ENCODE assay signal across 8 mouse cellular contexts in genomic region chr17:46030323-46030730, GRCm38 (mm10). TPM values are rescaled to one million over a fixed set of nuclear protein-coding genes. Genes with fewer than 3 reads are reported as not detected.
A peak's percentile ranks its signal among the peaks of the same experiment; 100 is the strongest.
DNase-seq lines count a peak whose midpoint lies in the region; ATAC-seq and TF ChIP-seq lines count a peak whose summit lies in the region.

No protein-coding gene starts in this region.

- peak overlapping the region; percentile 72 for H3K4me2 ChIP-seq in embryonic facial prominence, embryonic 14.5 days (ENCODE audit: low read depth, low read length)
- peak overlapping the region; percentile 66 for H3K4me2 ChIP-seq in midbrain, embryonic 13.5 days (replicated peaks)
- H3K4me2 ChIP-seq in stomach, postnatal 0 days (replicated peaks; ENCODE audit: low read depth), result peak overlapping the region; percentile 84

- DNase-seq in cerebellum, adult 11-12 months, result peak; percentile 81
- DNase-seq in NIH3T3 (ENCODE audit: low read depth), result peak; percentile 76
- peak; percentile 44 for DNase-seq in embryonic facial prominence, embryonic 14.5 days (ENCODE audit: low spot score)
- peak; percentile 65 to 66 for DNase-seq in heart, postnatal 10 days
- peak; percentile 67 for DNase-seq in limb, embryonic 10.5 days (ENCODE audit: low spot score)
- DNase-seq in stomach, postnatal 0 days (ENCODE audit: low spot score), result peak; percentile 74

- no peaks in the 10 kb centered on the region for H3K9me3 ChIP-seq in embryonic facial prominence, embryonic 14.5 days (ENCODE audit: control insufficient read depth, low read length)
- H3K9me3 ChIP-seq in limb, embryonic 10.5 days (replicated peaks), result no peaks in the 10 kb centered on the region
- H3K9me3 ChIP-seq in midbrain, embryonic 13.5 days, result no peaks in the 10 kb centered on the region
- H3K9me3 ChIP-seq in stomach, postnatal 0 days (ENCODE audit: control insufficient read depth, low read length), result no peaks in the 10 kb centered on the region

- ATAC-seq in cerebellum, adult (ENCODE audit: insufficient number of reproducible peaks, low FRiP score, low TSS enrichment), result no peak
- ATAC-seq in embryonic facial prominence, embryonic 14.5 days (ENCODE audit: low read depth), result no peak
- ATAC-seq in midbrain, embryonic 13.5 days, result 0 out of 2 replicates have a peak, but pooled peaks have one; percentile 15
- ATAC-seq in stomach, postnatal 0 days (ENCODE audit: low FRiP score, low TSS enrichment), result peak; percentile 30; the same call in 1 of the 2 replicates

- peaks cover 39% of the 10 kb centered on the region for H3K4me1 ChIP-seq in embryonic facial prominence, embryonic 14.5 days (ENCODE audit: control insufficient read depth, insufficient read depth, low read length)
- peaks cover 64% of the 10 kb centered on the region for H3K4me1 ChIP-seq in limb, embryonic 10.5 days
- peaks cover 61% of the 10 kb centered on the region for H3K4me1 ChIP-seq in midbrain, embryonic 13.5 days (replicated peaks)
- H3K4me1 ChIP-seq in stomach, postnatal 0 days (replicated peaks; ENCODE audit: control insufficient read depth, insufficient read depth), result peaks cover 20% of the 10 kb centered on the region

- intact Hi-C loops in heart, postnatal 10 days (cut with DNase I), result loop anchor here (5.0 kb wide), 1 partner anchor 73 kb away; no protein-coding TSS in a partner anchor

- H3K27ac ChIP-seq in embryonic facial prominence, embryonic 14.5 days (replicated peaks; ENCODE audit: low read depth, low read length), result peak overlapping the region; percentile 98
- H3K27ac ChIP-seq in limb, embryonic 10.5 days, result peak overlapping the region; percentile 98
- H3K27ac ChIP-seq in midbrain, embryonic 13.5 days, result peak overlapping the region; percentile 90
- peak overlapping the region; percentile 96 for H3K27ac ChIP-seq in stomach, postnatal 0 days (replicated peaks)

- no peak for TF ChIP-seq EP300 in stomach, postnatal 0 days (optimal IDR thresholded peaks at IDR 0.05)

- no peak for TF ChIP-seq CTCF in stomach, postnatal 0 days (IDR thresholded peaks at IDR 0.05; ENCODE audit: low read depth)

- peak overlapping the region; percentile 97 for H3K9ac ChIP-seq in embryonic facial prominence, embryonic 14.5 days (ENCODE audit: low read depth, low read length)
- peak overlapping the region; percentile 94 for H3K9ac ChIP-seq in midbrain, embryonic 13.5 days (replicated peaks)
- peak overlapping the region; percentile 93 for H3K9ac ChIP-seq in stomach, postnatal 0 days (ENCODE audit: low read length)

- H3K36me3 ChIP-seq in embryonic facial prominence, embryonic 14.5 days (ENCODE audit: control insufficient read depth, insufficient read depth, low read length), result peaks cover 17% of the 10 kb centered on the region
- H3K36me3 ChIP-seq in limb, embryonic 10.5 days, result peaks cover 31% of the 10 kb centered on the region
- H3K36me3 ChIP-seq in midbrain, embryonic 13.5 days, result peaks cover 2% of the 10 kb centered on the region; the same call in 1 of the 2 replicates
- no peaks in the 10 kb centered on the region for H3K36me3 ChIP-seq in stomach, postnatal 0 days (ENCODE audit: control insufficient read depth, insufficient read depth, low read length)

- peak overlapping the region; percentile 85 for H3K4me3 ChIP-seq in embryonic facial prominence, embryonic 14.5 days (ENCODE audit: low read depth, low read length)
- H3K4me3 ChIP-seq in limb, embryonic 10.5 days, result peak overlapping the region; percentile 86
- H3K4me3 ChIP-seq in midbrain, embryonic 13.5 days (replicated peaks), result peak overlapping the region; percentile 85
- peak overlapping the region; percentile 90 for H3K4me3 ChIP-seq in stomach, postnatal 0 days (ENCODE audit: low read depth, low read length)

- WGBS in embryonic facial prominence, embryonic 14.5 days, result 0% methylated on average over 8 of the region's 43 CpGs
- WGBS in limb, embryonic 10.5 days, result under 1% methylated on average over 43 of the region's 43 CpGs
- under 1% methylated on average over 43 of the region's 43 CpGs for WGBS in midbrain, embryonic 13.5 days
- 2% methylated on average over 34 of the region's 43 CpGs for WGBS in stomach, postnatal 0 days

- H3K27me3 ChIP-seq in embryonic facial prominence, embryonic 14.5 days (replicated peaks; ENCODE audit: control insufficient read depth, insufficient read depth, low read length), result no peaks in the 10 kb centered on the region
- H3K27me3 ChIP-seq in limb, embryonic 10.5 days (ENCODE audit: low read depth, poor library complexity, severe bottlenecking), result peaks cover 9% of the 10 kb centered on the region
- H3K27me3 ChIP-seq in midbrain, embryonic 13.5 days, result 0 out of 2 replicates have a peak, but pooled peaks cover 5% of the 10 kb centered on the region
- no peaks in the 10 kb centered on the region for H3K27me3 ChIP-seq in stomach, postnatal 0 days (ENCODE audit: control insufficient read depth, insufficient read depth, low read length)

RNA-seq across cellular contexts. Expression of gene Vegfa, which starts 1.8 kb away (rescaled TPM):
- 4.2 and 4.7 TPM in 2 replicates for polyA plus RNA-seq in embryonic facial prominence, embryonic 14.5 days (2014; fragmentation: Nextera tagmentation; extraction: Ambion mirVana)
- 100 to 1,000 TPM; 231 to 234 TPM for total RNA-seq in heart, postnatal 10 days (2021)
- 2.0 and 3.1 TPM in 2 replicates for polyA plus RNA-seq in limb, embryonic 10.5 days (2016; fragmentation: Nextera tagmentation; extraction: Ambion mirVana)
- polyA plus RNA-seq in midbrain, embryonic 13.5 days (2015; fragmentation: Nextera tagmentation; extraction: Ambion mirVana), result 2.7 and 3.4 TPM in 2 replicates
- 2.4 and 3.1 TPM in 2 replicates for polyA plus RNA-seq in stomach, postnatal 0 days (2015; fragmentation: Nextera tagmentation; extraction: Ambion mirVana)

Comparison
In these comparisons a context has a peak if more than half of its experiments do, and no peak if none do; other contexts are left out.
1. ATAC-seq: peak in midbrain, embryonic 13.5 days (single experiment) and stomach, postnatal 0 days (single experiment); none in cerebellum, adult (single experiment) and embryonic facial prominence, embryonic 14.5 days (single experiment).
2. Peak in every context shown above with its lines, with median percentiles within 50 percentile points of each other: DNase-seq, H3K27ac ChIP-seq, H3K4me2 ChIP-seq, H3K4me3 ChIP-seq and H3K9ac ChIP-seq.